Mouse (Mus musculus) E14TG2a.4 (cell line): Measurements from ENCODE around the gene Inpp5a.

Experiments used
- CTCF ChIP-seq: conservative IDR thresholded peaks from 2 replicates; pipeline ENCODE4 v1.5.1; 2014; ENCODE audit warnings: low read length
- NANOG ChIP-seq: IDR thresholded peaks from 2 replicates; pipeline ENCODE4 v1.6.1; 2014; ENCODE audit warnings: borderline replicate concordance, low read length, mixed read lengths

- TF ChIP-seq CTCF (no peak), NANOG (no peak)
Measured at GRCm38 (mm10) chr7:139398111-139398510, 9.2 kb downstream of the Inpp5a start.
